Mouse (Mus musculus) heart, postnatal 0 days (tissue): ENCODE data around the gene Tns3.

Experiments
- CTCF ChIP-seq: IDR thresholded peaks from 2 replicates; pipeline ENCODE4 v1.5.1; 2016; ENCODE audit warnings: antibody characterized with exemption, control low read depth, low read depth
- EP300 ChIP-seq: IDR thresholded peaks from 2 replicates; pipeline ENCODE4 v1.6.1; 2016; ENCODE audit warnings: antibody characterized with exemption, low read depth

DNA sequence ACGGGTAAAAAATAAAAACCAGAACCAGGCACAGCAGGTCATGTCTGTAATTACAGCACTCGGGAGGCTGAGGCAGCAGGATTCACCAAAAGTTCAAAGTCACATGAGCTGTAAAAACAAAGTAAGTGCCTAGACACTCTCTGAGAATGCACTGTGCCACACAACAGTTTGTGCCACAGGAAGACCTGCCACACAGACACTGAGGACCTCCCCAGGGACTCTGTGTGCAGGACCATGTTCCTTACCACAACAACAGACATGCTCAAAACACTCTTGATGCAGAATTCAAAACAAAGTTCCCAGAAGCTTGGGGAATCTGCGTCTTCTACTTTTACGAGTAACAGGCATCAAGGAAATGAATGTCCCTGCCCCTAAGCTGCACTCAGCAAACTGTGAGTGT is 3.4 kb downstream of the Tns3 start:
- TF ChIP-seq CTCF (no peak), EP300 (no peak)
